Mouse (Mus musculus) left cerebral cortex, postnatal 14 days (tissue): Measurements from ENCODE around the gene Cnnm1. TPM values are rescaled to one million over a fixed set of nuclear protein-coding genes. Genes with fewer than 3 reads are reported as not detected.

Source experiments
- DNase-seq, 2 experiments: peaks; one replicate each; pipeline ENCODE4 v3.0.0; 2021 to 2022; ENCODE audit warnings: low spot score in 2 of 2, mixed read lengths in 1 of 2
- intact Hi-C: fragments of 180-260 bp; cut with DNase I; formaldehyde crosslinking; loops from one replicate; pipeline ENCODE4 v1.15.1; 2025
- total RNA-seq, 2 experiments: library from RNA; stranded (reverse); gene quantifications; 2 replicates each; pipeline ENCODE4 v1.2.3; 2021

Cnnm1 gene
- total RNA-seq, 2 experiments from 2014 or later: 73.1 to 76.9 TPM

- peak; percentile 62 to 73 for DNase-seq
- intact Hi-C loops: no loop called here
Measured at GRCm38 (mm10) chr19:43525104-43525482, 84.9 kb downstream of the Cnnm1 start.

GRCm38 (mm10) chr19:43525566-43525965 is 85.3 kb downstream of the Cnnm1 start:
- DNase-seq: no peak
- intact Hi-C loops: no loop called here

- DNase-seq: no peak
- intact Hi-C loops: no loop called here
Measured at GRCm38 (mm10) chr19:43526025-43526424, 85.8 kb downstream of the Cnnm1 start.

GRCm38 (mm10) chr19:43527131-43527530 is 86.9 kb downstream of the Cnnm1 start:
- no peak for DNase-seq
- intact Hi-C loops: no loop called here

GRCm38 (mm10) chr19:43528056-43528587 is 87.9 kb downstream of the Cnnm1 start:
- intact Hi-C loops: no loop called here
- DNase-seq: no peak

GRCm38 (mm10) chr19:43530197-43530770 is 90.0 kb downstream of the Cnnm1 start:
- DNase-seq: peak; percentile 78 to 79
- intact Hi-C loops: loop anchor here (2.0 kb wide), 2 partner anchors 95 to 135 kb away; no protein-coding TSS in a partner anchor

GRCm38 (mm10) chr19:43530921-43531320 is 90.7 kb downstream of the Cnnm1 start:
- DNase-seq: no peak
- intact Hi-C loops: loop anchor here (2.0 kb wide), 2 partner anchors 94 to 134 kb away; no protein-coding TSS in a partner anchor

GRCm38 (mm10) chr19:43535372-43535771 is 95.1 kb downstream of the Cnnm1 start:
- DNase-seq: no peak
- intact Hi-C loops: no loop called here

- no peak for DNase-seq
- intact Hi-C loops: no loop called here
Measured at GRCm38 (mm10) chr19:43546337-43547117, 106.3 kb downstream of the Cnnm1 start.

Other genes with a start within 250 kb of the Cnnm1 start
- gene Hpse2, start 52.1 kb upstream of the Cnnm1 start, total RNA-seq: under 1 TPM; 0.18 to 0.27 TPM
- 100 to 1,000 TPM; 324 to 342 TPM for gene Got1, start 84.2 kb downstream of the Cnnm1 start, total RNA-seq
- gene Nkx2-3, start 171.9 kb downstream of the Cnnm1 start, total RNA-seq: not detected
- 10 to 100 TPM; 30.2 to 36.4 TPM for gene Slc25a28, start 234.4 kb downstream of the Cnnm1 start, total RNA-seq
- 10 to 100 TPM; 24.0 to 25.6 TPM for gene Entpd7, start 249.2 kb downstream of the Cnnm1 start, total RNA-seq